Mouse (Mus musculus) heart, postnatal 36 days (tissue): ENCODE results near the gene Stip1. TPM values are rescaled to one million over a fixed set of nuclear protein-coding genes. Genes with fewer than 3 reads are reported as not detected.

Experiments used
- DNase-seq, 2 experiments: peaks; one replicate each; pipeline ENCODE4 v3.0.0; 2021 to 2022
- intact Hi-C: fragments of 180-260 bp; cut with DNase I; formaldehyde crosslinking; loops from one replicate; pipeline ENCODE4 v1.15.1; 2025
- total RNA-seq, 2 experiments: library from RNA; stranded (reverse); gene quantifications; 2 replicates each; pipeline ENCODE4 v1.2.3; 2021

Stip1 gene
- total RNA-seq, 2 experiments from 2014 or later, result 98.7 to 126 TPM

DNA sequence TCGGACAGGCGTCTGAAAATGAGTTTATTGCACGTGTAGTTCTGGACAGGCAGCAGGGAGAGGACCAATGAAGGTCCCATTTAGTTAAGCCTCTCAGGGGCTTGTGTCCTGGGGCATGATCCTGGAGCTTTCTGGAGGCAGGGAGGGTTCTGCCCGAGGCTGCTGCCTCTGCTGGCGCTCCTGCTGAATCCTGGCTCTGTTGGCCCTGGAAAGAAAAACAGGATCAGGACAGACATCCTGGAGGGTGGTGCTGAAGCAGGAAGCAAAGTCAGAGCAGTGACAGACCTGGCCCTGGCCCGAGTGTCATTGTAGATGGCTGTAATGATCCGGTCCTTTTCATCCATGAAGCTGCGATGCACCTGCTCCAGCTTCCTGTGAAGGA, 51.9 kb downstream of the Stip1 start:
- intact Hi-C loops, result no loop called here

DNA sequence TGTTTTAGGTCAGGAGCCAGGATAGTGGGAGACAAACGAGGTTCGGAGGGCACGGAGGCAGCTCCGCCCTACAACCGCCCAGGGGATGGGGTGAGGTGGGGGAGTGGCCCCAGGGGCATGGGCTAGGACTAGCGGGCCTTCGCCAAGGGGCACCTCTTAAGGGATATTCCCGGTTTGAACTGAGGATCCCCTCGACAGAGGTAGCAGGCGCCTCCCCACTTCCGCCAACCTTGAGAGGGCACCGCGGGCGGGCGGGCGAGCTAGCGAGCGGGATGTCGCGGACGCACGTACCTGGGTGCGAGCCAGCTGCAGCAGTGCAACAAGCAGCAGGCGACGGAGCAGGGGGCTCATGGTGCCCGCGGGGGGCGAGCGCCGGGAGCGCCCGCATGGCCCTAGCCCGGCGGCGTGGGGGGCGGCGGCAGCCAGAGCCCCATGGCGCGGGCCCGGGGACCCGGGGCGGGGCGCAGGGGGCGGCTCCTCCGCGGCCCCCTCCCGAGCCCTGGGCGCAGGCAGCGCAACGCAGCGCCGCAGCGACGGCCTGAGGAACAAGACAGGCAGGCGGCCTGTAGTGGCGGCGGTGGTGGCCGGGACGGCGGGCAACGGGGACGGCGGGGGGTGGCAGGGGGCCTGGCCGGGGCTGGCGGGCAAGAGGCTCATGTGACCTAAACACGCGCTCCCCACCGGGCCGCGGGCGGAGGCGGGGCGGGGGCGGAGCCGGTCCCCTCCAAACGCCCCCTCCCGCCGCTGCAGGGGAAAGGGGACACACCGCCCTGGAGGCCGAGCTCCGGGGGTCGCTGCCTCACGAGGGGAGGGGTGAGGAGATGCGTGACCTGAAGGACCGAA, 52.5 kb downstream of the Stip1 start, which contains the start of gene Vegfb:
Gene Vegfb (minus strand): TSS at position 591 of the 843 bp plus-strand sequence.
- DNase-seq, result peak; percentile 72 to 79
- intact Hi-C loops, result no loop called here

More for the DNA sequence above, 51.9 kb downstream of the Stip1 start:
- DNase-seq, result no peak

DNA sequence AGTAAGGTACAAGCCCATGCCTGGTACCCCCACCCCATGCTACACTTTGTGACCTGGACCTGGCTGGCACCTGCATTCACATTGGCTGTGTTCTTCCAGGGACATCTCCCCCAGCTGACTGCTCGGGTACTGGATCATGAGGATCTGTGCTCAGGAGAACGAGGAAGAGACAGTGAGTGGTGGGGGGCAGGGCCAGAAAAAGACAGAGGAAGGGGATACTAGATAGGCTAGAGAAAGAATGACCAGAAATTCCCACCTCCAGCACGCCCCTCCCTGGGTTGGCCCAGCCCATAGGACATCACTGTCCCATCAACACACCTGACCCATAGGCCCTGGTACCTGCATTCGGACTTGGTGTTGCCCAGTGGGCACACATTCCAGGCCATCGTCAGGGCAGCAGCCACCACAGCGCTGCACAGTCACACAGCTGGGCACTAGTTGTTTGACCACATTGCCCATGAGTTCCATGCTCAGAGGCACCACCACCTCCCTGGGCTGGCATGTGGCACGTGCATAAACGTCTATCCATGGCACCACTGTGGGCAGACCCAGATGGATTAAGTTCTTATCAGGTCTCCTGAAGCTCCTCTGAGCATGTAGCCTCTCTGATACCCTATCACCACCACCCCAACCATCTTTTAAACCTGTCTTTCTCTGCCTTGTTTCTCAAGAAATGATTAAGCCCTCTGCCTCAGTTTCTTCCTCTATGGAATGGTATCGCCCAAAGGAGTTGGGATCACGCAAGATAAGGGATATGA, 53.6 kb downstream of the Stip1 start:
- DNase-seq, result no peak
- intact Hi-C loops, result no loop called here

DNA sequence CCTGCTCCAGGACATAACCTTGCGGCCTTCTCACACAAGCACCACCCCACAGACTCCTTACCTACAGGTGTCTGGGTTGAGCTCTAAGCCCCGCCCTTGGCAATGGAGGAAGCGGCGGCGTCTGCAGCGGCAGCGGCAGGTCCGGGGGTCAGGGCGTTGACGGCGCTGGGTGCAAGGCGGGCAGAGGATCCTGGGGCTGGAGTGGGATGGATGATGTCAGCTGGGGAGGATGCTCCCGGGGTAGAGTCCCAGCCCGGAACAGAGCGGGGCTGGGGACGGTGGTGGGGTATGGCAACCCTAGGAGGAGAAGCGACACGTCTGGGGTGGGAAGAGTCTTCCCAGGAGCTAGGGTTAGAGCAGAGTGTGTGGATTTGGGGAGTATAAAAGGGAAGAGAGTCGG, 54.5 kb downstream of the Stip1 start:
- intact Hi-C loops, result no loop called here
- no peak for DNase-seq

DNA sequence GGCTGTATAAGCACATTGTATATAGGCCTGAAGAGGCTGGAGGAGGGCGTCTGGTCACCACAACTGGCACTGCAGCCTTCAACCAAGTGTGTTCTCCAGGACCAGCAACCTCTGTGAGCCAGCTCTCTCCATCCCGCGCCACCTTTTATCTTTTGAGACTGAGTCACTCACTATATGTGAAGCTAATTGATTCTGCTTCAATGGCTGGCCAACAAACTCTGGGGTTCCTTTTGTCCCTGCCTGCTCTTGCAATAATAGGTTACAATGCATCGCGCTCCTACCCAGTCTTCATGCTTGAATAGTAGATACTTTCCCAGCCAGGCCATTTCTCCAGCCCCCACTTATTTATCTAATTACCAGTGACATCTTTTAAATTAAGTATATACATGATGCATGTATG, 56.1 kb downstream of the Stip1 start:
- intact Hi-C loops, result no loop called here
- no peak for DNase-seq

DNA sequence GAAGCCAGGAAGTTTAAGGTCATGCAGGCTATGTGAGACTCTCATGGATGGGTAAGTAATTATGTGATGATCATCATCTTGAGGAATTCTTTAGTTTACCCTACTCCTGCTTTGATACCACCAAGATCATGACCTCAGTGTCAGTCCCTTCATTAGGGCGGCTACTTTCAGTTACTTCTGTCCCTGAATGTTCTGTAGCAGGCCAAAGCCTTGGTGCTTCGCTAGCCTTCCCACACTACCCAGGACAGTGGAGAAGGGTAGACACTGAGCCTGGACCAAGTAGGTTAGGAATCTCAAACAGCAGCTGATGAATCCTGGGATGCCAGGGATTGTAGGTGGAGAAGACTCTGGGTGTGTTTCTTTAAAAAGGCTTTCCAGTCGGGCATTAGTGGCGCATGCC, 58.3 kb downstream of the Stip1 start:
- intact Hi-C loops, result no loop called here
- DNase-seq, result no peak

DNA sequence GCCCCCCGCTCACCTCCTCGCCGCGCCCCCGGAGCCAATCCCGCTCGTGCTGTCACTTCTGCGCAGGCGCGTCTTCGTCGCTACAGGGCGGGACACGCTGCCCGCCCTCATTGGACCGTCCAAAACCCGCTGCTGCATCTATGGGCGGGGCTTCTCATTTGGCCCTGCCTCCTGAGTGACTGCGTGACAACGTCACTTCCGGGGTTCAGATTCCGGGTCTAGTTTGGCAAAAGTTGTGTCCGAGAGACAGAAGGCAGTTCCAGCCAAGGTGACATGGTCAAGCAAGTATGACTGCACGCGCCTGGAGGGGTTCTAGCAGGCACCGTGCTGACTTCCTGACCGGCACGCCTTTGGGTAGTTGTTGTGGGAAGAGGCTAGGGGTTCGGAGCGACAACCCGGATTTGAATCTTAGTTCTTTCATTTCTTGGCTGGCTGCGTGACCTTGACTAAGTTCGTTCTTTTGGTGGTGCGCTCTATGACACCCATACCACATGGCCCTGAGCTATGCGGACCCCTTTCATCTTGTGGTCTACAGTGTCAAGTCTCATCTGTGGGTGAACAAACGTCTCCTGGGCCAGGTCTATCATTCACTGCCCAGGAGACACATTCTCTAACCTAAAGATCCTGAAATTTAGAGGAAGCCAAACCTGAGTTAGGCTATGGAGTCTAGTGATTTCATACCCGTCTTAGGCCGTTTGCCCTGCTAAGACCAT, 59.2 kb downstream of the Stip1 start, which contains the start of gene Fkbp2:
Gene Fkbp2 (minus strand): TSS at position 121 of the 713 bp plus-strand sequence.
- intact Hi-C loops, result loop anchor here (1.0 kb wide), 1 partner anchor 12 kb away; the partner anchor contains the start of gene Dnajc4
- DNase-seq, result peak; percentile 97 to 100

DNA sequence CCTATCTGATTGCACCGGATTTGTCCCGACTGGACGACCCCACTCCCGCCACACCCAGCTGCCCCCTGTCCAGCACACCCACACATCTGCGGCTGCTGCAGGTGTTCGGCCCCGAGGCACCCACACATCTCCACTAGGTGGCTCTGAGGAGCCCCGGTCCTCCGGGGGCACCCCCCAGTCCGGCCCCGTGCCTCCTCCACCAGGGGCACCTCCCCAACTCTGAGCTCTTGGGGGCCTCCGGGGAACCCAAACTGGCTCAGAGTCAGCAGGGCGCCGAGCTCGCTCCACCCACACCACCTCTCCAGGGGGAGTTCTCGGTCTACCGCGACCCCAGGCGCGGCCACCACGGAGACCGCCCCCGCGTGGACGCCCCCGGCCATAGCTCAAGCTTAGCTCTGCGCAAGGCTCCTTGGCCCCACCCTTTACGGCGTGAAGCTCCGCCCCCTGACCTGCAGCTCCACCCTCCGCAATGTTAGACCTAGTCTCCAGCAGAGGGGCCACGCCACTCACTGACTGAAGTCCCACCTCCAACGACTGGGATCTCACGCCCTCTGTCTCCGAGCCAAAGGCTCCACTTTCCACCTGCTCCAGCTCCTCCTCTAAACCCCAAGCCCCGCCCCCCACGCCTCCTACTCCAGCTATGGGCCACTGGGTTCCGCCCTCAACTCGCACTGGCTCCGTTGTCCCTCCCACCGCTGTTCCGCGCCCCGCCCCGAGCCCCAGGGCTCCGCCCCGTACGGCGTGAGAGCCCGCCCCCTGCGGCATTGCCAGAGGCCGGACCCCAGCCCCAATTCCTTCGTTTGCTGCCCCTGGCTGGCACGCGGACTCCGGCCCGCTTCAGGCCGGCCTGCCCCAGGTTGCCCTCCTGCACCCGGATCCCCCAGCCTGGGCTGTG, 60.0 kb downstream of the Stip1 start:
- intact Hi-C loops, result loop anchor here (1.0 to 5.0 kb wide), 2 partner anchors 13 to 43 kb away; partner anchors contain the start of gene Dnajc4
- DNase-seq, result peak; percentile 99 to 100

DNA sequence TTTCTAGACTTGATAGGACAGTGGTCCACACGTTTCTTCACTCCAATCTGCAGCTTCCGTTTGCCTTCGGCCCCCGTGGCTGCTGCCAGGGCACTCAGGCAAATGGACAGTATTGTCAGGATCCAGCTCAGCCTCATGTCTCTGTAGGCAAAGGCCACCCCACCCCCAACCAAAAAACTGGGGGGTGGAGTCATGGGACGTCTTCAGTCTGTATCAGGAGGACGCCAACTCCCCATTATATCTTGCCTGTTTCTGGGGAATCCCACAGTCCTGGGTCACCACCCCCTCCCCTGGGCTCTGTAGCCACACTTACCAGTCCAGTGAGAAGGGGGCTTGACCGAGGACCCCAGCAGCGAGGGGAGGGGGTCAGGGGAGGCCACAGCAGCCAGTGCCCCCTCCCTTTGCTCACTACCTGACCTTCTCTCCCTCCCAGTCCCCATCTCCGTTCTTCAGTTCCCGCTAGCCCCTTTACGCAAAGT, 60.7 kb downstream of the Stip1 start:
- intact Hi-C loops, result loop anchor here (5.0 kb wide), 1 partner anchor 43 kb away; no protein-coding TSS in a partner anchor

DNA sequence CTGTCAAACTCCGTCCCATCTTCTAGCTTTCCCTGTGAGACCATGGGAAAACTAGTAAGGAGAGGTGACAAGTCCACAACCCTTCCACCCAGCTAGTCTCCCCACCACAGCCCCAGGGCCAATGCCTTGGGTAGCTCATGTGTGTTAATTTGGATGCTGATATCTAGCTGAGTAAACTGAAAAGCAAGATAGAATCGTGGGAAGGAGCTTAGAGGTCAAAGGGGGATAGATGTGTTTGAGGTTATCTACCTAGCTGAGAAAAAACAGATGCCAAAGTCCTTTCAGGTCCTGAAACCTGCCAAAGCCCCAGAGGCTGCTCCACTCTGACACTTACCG, 61.2 kb downstream of the Stip1 start:
- intact Hi-C loops, result loop anchor here (5.0 kb wide), 1 partner anchor 44 kb away; no protein-coding TSS in a partner anchor
- no peak for DNase-seq

More for the DNA sequence above, 60.7 kb downstream of the Stip1 start:
- no peak for DNase-seq

DNA sequence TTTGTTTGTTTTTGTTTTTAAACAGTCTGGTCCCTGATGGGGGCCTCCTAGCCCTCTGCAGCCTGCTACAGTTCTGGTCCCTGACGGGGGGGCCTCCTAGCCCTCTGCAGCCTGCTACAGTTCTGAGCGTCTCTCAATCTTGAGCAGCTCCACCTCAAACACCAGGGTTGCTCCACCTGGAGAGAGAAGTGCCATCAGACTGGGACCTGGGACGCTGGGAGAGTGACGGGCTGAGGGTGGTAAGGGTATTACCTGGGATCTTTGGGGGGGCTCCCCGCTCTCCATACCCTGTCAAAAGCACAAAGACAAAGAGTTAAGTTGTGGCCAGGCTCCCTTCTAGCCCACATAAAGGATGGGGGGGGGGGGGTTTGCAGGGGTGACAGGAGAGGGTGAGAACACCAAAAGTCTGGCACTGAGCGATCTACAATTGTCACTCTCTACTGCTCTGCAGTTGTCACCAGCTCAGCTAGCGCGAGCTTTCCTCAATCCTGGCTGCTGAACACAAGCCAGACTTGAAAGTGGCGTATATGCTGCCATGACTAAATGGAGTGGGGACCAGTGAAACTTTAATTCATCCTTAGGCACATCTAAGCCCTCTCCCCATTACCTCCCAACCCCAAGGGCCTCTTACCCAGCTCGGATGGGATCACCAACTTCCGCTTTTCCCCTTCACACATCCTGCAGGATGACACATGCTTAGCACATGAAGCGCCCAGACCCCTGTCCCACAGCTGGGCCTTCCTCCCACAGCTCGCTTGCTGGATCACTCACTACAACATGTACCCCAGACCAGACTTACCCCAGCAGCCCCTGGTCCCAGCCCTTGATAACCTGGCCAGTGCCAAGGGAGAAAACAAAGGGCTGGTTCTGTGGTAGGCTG, 61.8 kb downstream of the Stip1 start:
- intact Hi-C loops, result loop anchor here (5.0 kb wide), 1 partner anchor 44 kb away; no protein-coding TSS in a partner anchor
- DNase-seq, result no peak

DNA sequence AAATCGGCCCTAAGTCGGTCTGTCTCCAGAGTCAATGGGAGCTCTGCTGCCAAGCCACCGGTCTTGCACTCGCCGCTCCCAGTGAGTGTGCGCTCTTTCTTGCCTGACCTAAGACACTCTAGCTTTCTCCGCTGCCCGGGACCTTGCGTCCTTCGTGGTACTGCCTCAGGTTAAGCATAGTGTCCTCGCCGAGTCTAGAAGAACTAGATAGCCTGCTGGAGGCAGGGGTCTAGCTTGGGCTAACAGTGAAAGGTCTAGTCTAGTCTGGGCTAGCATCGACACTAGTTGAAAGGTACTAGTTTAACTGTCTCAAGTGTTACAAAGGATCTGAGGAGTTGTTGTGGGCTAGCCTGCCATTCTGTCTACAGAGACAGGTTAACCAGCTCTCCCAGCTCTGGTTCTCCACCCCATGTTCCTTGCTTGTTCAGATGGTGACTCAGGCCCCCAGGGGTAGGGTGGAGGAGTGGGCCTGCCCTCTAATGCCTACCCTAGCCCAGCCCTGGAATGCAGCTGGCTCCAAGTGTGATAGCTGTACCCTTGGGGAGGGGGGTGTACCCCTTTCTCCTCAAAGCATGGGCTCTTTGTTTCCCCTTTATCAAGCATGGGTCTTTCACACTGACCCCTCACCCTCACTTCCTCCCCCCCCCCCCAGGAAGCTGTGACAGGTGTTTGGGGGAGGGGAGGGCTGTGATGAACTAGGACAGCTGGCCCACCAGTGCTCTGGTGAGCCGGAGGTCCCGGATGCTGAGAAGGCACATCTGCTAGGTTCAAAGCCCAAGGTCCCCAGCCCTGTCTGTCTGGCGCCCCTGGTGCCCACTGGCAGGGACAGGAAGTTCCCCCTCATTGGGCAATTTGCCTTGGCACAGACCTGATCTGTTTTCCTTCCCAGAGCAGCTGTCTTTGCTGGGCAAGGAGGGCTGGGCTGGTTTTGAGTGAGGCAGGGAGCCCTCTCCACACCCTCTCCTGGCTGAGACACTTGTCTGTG, 63.9 kb downstream of the Stip1 start, which contains the start of gene Plcb3:
Gene Plcb3 (minus strand): TSS at position 934 of the 985 bp plus-strand sequence.
- intact Hi-C loops, result loop anchor here (5.0 kb wide), 1 partner anchor 46 kb away; no protein-coding TSS in a partner anchor
- peak; percentile 50 to 61 for DNase-seq

DNA sequence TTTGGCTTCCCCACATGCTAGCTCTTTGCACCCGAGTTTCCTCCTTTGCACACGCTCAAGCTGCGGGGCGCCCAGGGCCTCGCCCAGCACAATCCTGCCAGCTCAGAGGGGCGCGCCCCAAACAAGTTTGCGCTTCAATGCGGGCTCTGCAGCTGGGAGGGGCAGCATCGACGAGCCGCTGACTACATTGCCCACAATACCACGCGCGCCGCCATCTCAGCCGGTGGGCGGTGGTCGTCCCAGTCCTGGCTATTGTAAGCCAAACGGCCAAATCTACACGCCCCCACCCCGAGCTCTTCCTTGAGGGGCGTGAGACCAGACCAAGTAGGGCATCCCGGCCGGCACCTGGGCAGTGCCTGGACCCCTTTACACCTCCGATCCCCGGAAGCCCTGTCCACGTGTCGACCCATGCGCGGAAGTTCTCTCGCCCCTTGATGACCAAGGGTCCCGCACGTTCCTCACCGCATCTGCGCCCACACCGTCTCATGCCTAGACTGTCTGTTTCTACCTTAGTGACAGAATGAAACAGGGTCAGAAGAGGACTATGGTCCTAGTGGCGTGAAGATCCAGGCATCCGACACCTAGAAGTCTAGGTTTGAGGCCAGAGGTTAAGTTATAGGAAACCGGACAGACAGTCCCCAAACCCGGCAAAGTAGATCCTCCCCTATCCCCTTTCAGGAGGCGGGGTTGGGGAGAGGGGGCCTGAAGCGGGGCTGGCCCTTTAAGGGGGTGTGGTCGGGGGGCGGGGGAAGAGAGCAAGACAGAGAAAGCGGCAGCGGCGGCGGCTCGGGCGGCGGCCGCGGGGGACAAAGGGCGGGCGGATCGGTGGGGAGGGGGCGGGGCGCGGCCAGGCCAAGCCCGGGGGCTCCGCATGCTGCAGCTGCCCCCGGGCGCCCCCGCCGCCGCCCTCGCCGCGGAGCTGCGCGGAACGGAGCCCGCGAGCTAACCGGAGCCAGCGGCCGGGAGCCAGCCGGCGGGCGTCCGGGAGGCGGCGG, 65.3 kb downstream of the Stip1 start, which contains the start of gene Ppp1r14b:
Gene Ppp1r14b (plus strand): TSS at position 758 of the 995 bp plus-strand sequence.
- intact Hi-C loops, result loop anchor here (5.0 kb wide), 1 partner anchor 48 kb away; no protein-coding TSS in a partner anchor
- DNase-seq, result peak; percentile 75 to 84

DNA sequence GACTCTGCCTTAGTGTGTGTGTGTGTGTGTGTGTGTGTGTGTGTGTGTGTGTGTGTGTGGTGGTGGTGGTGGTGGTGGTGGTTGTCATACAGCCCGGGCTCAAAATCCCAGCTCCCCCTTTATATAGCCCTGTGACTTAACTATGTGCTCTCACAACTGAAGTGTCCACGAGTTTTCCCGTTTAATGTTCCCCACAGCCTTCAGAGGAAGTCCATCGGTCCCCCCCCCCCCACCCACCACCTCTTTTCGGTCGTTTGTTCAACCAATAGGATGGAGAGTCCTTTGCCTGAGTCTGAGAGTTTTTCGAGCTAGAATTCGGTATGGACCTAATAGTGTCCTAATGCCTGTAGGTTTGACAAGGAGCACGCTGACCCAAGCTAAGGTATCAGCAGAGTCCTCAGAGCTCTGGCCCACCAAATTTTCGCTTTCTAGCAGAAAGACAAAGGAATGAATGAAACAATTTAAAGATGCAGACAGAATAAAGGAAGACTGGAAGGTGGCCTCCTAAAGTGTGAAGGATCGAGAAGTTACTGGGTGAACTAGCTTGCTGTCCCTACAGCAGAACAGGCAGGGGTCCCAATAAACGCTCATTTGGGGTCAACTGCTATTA, 66.1 kb downstream of the Stip1 start:
- DNase-seq, result no peak
- intact Hi-C loops, result no loop called here

DNA sequence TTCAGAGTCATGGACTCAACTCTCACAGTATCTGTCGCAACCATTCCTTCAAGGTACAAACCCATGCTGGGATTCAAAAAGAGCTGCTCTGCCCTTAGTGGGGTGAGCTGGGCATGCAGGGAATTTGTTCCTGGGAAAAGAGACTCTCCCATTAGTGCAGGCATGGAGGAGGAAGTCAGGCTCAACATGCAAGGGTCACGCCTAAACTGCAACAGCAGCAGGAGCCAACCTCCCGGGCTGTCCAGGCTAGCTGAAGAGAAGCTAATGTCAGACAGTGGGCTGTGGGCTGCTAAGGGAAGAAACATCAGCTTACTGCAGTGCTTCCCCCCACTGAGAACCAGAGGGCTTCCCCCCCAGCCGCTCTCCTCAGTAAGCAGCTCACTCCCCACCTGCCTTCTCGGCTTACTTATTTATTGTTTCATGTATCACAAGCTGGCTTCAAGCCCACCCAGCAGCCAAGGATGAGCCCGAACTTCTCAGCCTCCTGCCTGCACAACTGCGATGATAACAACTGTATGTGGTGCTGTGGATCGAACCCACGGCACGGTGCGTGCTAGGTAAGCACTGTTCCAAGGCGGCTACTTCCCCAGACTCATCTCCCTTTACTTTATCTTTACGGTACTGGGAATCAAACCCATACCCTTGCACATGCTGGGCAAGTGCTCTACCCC, 67.4 kb downstream of the Stip1 start:
- intact Hi-C loops, result no loop called here
- DNase-seq, result no peak
